ENCODE assay signal across 12 mouse cellular contexts in genomic region chr15:27576886-27577285, GRCm38 (mm10).
"Had no signal": no experiment of that assay in that cellular context is flagged by ENCODE, and none has a peak within 500 bp of the region (broad histone marks: within the 10 kb centered on the region; RNA-seq: fewer than 3 reads in every experiment).

No protein-coding gene starts in this region.

- H3K4me2 ChIP-seq: liver, embryonic 13.5 days; midbrain, embryonic 11.5 days had no signal

- H3K27me3 ChIP-seq: liver, embryonic 13.5 days; megakaryocyte, embryonic 14.5 days had no signal

- H3K9ac ChIP-seq: liver, embryonic 13.5 days had no signal

- H3K27ac ChIP-seq: kidney, postnatal 0 days; liver, embryonic 13.5 days had no signal

- H3K4me3 ChIP-seq: liver, embryonic 13.5 days; megakaryocyte, embryonic 14.5 days had no signal

- H3K9me3 ChIP-seq: liver, embryonic 13.5 days; megakaryocyte, embryonic 14.5 days had no signal

- H3K4me1 ChIP-seq: liver, embryonic 13.5 days had no signal

- DNase-seq: kidney, postnatal 25 days; liver, embryonic 13.5 days; lung, adult 2 months; lung, postnatal 10 days; lung, postnatal 36 days; midbrain, embryonic 14.5 days; thymus, adult 18-20 months; thymus, postnatal 14 days; thymus, postnatal 4 days had no signal
